Mouse (Mus musculus): ENCODE results near the gene Plxdc2. TPM values are rescaled to one million over a fixed set of nuclear protein-coding genes. Genes with fewer than 3 reads are reported as not detected.

The Plxdc2 gene
- polyA plus RNA-seq, 1 experiment from 2014 or later, result 28.4 TPM

DNA sequence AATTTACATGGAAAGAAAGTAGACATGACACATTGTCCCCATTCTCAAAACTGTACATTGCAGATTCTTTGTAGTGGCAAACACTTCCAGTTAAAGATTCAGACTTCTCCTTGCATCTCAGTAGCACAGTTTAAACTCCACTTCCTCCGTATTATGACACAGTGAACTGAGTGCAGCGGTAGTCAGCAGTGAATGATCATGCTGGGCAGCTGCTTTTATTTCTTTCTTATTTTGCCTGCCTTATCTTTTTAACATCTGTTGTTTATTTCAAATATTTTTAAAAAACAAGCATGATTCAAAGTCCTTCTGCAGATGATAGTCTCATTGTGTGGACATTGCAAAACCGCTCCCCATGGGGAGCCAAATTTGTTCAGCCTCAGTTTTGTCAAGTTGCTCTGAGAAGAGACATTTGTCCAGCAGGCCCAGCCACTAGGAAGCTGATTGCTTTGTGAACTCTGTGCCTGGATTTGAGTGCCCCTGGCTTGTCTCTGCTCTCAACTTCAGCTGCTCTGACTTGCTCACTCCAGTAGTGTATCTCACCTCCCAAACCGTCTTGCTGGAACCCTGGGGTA lies 9.8 kb downstream of the Plxdc2 start:
- Histone ChIP-seq H3K27me3 (no peaks in the 10 kb centered on the region), H3K9ac (no peak overlapping the region), H3K4me3 (no peak overlapping the region), H3K27ac (replicated peaks) (no peak overlapping the region), H3K9me3 (no peaks in the 10 kb centered on the region), H3K36me3 (no peaks in the 10 kb centered on the region), H3K4me2 (no peak overlapping the region), H3K4me1 (replicated peaks) (peaks cover 7% of the 10 kb centered on the region)
- 55% methylated on average over 4 of the region's 4 CpGs for WGBS
- ATAC-seq (ENCODE audit: low read depth), result no peak

DNA sequence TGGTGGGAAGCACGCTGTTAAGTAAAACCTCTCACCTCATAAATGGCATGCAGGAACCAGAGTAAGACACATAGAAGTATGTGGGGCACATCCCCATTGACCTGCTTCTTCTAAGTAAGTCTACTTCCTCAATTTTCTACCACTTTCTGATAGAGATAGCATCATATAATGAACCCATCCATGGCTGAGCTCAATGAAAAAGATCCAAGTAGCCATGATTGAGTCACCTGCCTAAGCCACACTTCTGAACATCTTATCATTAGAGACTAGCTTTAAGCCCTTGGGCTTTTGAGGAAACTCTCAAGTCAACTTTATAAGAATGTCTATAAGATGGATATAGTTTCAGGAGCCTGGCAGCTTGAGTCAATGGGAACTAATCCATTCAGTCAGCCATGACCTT lies 14.3 kb downstream of the Plxdc2 start:
- 94% methylated on average over 1 of the region's 1 CpGs for WGBS
- H3K27ac ChIP-seq (replicated peaks), result no peak overlapping the region
- H3K36me3 ChIP-seq, result no peaks in the 10 kb centered on the region
- H3K9ac ChIP-seq, result no peak overlapping the region
- H3K4me2 ChIP-seq, result no peak overlapping the region
- H3K4me1 ChIP-seq (replicated peaks), result peaks cover 7% of the 10 kb centered on the region
- no peak overlapping the region for H3K4me3 ChIP-seq
- no peaks in the 10 kb centered on the region for H3K27me3 ChIP-seq
- no peaks in the 10 kb centered on the region for H3K9me3 ChIP-seq
- ATAC-seq (ENCODE audit: low read depth), result no peak

DNA sequence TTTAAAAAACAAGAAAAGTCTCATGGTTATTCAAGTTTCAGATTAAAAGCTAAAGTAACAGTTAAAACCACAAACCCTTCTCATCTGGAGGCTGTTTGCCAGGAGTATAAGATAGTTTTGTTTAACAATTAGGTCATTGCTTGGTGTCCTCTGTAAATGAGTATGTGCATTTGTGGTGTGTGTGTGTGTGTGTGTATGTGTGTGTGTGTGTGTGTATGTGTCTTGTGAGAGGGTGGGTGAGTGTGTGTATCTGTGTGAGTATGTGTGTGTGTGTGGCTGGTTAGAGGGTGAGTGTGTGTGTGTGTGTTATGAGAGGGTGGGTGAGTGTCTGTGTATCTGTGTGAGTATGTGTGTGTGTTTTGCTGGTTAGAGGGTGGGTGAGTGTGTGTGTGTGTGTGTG lies 18.2 kb downstream of the Plxdc2 start:
- Histone ChIP-seq H3K4me2 (no peak overlapping the region), H3K27ac (replicated peaks) (no peak overlapping the region), H3K4me3 (no peak overlapping the region), H3K4me1 (replicated peaks) (no peaks in the 10 kb centered on the region), H3K27me3 (no peaks in the 10 kb centered on the region), H3K9me3 (no peaks in the 10 kb centered on the region), H3K9ac (no peak overlapping the region), H3K36me3 (no peaks in the 10 kb centered on the region)
- ATAC-seq (ENCODE audit: low read depth), result no peak

DNA sequence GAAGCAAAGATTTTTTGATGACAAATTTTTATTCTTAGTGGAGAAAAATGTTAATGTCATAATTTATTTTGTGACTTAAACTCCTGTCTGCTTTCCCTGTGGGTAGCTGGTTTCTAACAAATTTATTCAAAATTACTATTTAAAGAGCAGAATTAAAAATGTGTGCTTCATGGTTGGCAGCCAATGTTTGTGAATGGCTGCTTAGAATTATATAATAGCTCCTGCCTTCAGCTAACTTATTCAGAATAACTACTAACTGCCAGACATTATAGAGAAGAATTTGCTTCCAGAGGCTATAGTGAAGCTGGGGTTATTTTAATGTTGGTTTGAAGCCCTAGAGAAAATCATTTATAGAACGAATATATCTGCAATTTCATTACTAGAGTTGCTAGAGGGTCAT lies 30.1 kb downstream of the Plxdc2 start:
- Histone ChIP-seq H3K4me3 (no peak overlapping the region), H3K27me3 (no peaks in the 10 kb centered on the region), H3K27ac (replicated peaks) (no peak overlapping the region), H3K4me2 (no peak overlapping the region), H3K4me1 (replicated peaks) (no peaks in the 10 kb centered on the region), H3K9ac (no peak overlapping the region), H3K36me3 (no peaks in the 10 kb centered on the region), H3K9me3 (no peaks in the 10 kb centered on the region)
- 77% methylated on average over 1 of the region's 1 CpGs for WGBS
- no peak for ATAC-seq (ENCODE audit: low read depth)

DNA sequence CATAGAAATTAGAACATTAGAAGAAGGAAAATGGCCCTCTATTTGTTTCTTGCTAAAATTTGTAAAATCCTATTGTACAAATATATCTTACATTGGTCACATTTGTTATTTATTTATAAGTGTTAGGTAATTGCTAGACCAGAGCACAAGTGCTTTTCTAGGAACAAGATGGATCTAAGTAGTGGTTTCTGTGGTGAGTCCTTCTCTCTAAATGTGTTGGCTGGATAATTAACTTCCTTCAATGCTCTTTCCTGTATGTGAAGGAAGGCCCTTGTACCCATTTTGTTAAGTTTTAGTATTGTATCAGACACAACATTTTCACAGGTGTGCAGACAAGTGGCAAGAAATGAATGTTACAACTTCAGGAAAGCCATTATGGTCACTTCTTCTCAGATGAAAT lies 30.6 kb downstream of the Plxdc2 start:
- Histone ChIP-seq H3K27me3 (no peaks in the 10 kb centered on the region), H3K9me3 (no peaks in the 10 kb centered on the region), H3K27ac (replicated peaks) (no peak overlapping the region), H3K36me3 (no peaks in the 10 kb centered on the region), H3K9ac (no peak overlapping the region), H3K4me2 (no peak overlapping the region), H3K4me1 (replicated peaks) (no peaks in the 10 kb centered on the region), H3K4me3 (no peak overlapping the region)
- no peak for ATAC-seq (ENCODE audit: low read depth)

DNA sequence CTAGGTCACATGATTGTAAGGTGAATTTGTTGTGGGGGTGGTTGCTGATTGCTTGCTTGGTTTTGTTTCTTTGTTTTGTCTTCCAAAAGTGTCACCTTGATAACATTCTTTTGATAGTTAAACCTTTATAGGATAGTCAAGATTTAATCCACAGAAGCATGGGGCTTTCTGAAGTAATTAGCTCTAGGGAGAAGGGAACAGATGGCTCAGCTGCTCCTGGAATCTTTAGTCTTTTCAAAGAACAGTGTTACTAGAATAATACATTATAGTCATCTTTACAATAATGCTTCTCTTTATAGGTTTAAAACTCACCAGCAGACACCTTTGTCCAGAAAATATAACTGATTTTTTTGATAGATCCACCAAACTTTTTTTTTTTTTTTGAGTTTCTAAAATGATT lies 31.7 kb downstream of the Plxdc2 start:
- H3K36me3 ChIP-seq, result no peaks in the 10 kb centered on the region
- no peak overlapping the region for H3K9ac ChIP-seq
- no peak for ATAC-seq (ENCODE audit: low read depth)
- H3K9me3 ChIP-seq, result no peaks in the 10 kb centered on the region
- no peaks in the 10 kb centered on the region for H3K27me3 ChIP-seq
- no peak overlapping the region for H3K27ac ChIP-seq (replicated peaks)
- no peak overlapping the region for H3K4me2 ChIP-seq
- H3K4me3 ChIP-seq, result no peak overlapping the region
- no peaks in the 10 kb centered on the region for H3K4me1 ChIP-seq (replicated peaks)

DNA sequence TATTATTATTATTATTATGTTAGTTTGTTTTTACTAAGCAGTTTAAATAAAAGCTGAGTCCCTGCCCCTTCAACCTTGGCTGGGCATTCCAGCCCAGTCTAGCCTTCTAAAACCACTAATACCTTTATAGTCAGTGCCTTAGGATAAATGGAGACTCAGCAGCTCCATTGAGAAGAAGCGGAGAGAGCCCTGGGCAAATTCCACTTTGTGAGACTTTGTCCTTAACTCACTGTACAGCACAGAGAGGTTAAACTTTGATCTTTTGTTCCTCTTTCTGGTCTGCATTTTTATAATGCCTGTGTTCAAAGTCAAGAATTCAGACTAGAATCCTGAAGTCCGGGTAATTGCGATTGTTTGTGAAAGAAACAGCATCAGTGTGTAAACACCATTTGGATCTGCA lies 41.4 kb downstream of the Plxdc2 start:
- no peak overlapping the region for H3K9ac ChIP-seq
- H3K36me3 ChIP-seq, result no peaks in the 10 kb centered on the region
- H3K9me3 ChIP-seq, result no peaks in the 10 kb centered on the region
- H3K4me1 ChIP-seq (replicated peaks), result no peaks in the 10 kb centered on the region
- no peak overlapping the region for H3K4me2 ChIP-seq
- WGBS, result 84% methylated on average over 3 of the region's 3 CpGs
- ATAC-seq (ENCODE audit: low read depth), result no peak
- no peaks in the 10 kb centered on the region for H3K27me3 ChIP-seq
- no peak overlapping the region for H3K27ac ChIP-seq (replicated peaks)
- H3K4me3 ChIP-seq, result no peak overlapping the region

DNA sequence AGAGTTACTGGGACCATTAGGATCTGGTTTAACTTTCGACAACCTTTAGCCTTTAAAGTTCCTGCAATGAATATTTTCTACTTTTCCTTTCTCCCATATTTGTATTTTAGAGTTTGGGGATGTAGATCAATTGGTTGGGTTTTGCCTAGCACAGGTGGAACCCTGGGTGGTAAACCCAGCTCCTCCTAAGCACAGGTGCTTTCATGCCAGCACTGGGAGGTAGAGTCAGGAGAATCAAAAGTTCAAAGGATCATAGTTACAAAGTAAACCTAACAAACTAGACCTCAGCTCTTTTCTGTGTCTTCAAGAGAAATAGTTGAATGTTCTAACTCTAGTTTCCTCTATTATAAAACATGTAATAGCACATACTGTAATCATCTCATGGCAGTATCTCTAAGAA lies 41.9 kb downstream of the Plxdc2 start:
- Histone ChIP-seq H3K4me2 (no peak overlapping the region), H3K4me1 (replicated peaks) (no peaks in the 10 kb centered on the region), H3K9ac (no peak overlapping the region), H3K9me3 (no peaks in the 10 kb centered on the region), H3K27ac (replicated peaks) (no peak overlapping the region), H3K36me3 (no peaks in the 10 kb centered on the region), H3K4me3 (no peak overlapping the region), H3K27me3 (no peaks in the 10 kb centered on the region)
- 95% methylated on average over 1 of the region's 1 CpGs for WGBS
- no peak for ATAC-seq (ENCODE audit: low read depth)

DNA sequence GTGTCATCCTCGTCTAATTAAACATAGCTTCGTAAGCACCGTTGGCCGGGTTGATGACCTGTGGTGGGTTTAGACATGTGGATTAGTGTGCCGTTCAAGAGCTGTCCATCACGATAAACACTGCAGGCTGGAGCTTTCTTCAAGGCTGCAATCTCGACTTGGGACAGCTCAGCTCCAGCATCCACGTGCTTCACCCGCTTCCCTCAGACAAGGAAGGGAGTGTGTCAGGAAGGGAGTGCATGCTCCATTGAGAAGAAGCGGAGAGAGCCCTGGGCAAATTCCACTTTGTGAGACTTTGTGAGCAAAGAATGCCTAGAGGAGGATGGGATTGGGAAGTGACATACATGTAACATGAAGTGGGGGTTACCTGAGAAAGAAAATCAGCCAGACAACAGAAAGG lies 42.8 kb downstream of the Plxdc2 start:
- 81% methylated on average over 10 of the region's 10 CpGs for WGBS
- H3K27ac ChIP-seq (replicated peaks), result no peak overlapping the region

DNA sequence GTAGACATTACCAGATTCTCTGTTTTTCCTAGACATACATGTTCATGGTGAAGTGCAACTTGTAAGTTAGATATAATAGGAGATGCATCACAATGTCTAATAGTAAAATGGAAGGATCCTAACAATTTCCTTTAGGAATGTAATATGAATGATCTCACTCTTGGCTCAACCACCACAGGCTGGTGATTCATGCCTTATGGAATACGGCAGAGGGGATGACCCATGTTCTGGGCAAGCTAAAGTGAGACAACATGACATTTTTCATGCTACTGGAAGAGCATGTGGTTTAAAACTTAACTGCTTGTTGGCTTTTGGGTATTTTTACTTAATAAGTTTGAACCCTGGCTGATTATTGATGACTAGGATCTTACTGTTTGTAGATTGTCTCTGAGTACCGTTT lies 50.4 kb downstream of the Plxdc2 start:
- no peak overlapping the region for H3K4me3 ChIP-seq
- H3K36me3 ChIP-seq, result no peaks in the 10 kb centered on the region
- no peaks in the 10 kb centered on the region for H3K4me1 ChIP-seq (replicated peaks)
- H3K9me3 ChIP-seq, result no peaks in the 10 kb centered on the region
- no peak overlapping the region for H3K4me2 ChIP-seq
- no peak overlapping the region for H3K9ac ChIP-seq
- 88% methylated on average over 2 of the region's 2 CpGs for WGBS
- H3K27ac ChIP-seq (replicated peaks), result no peak overlapping the region
- no peak for ATAC-seq (ENCODE audit: low read depth)
- H3K27me3 ChIP-seq, result no peaks in the 10 kb centered on the region

More for the DNA sequence above, 42.8 kb downstream of the Plxdc2 start:
- H3K4me1 ChIP-seq (replicated peaks), result no peaks in the 10 kb centered on the region
- no peaks in the 10 kb centered on the region for H3K27me3 ChIP-seq
- no peak overlapping the region for H3K9ac ChIP-seq
- H3K4me2 ChIP-seq, result no peak overlapping the region
- no peaks in the 10 kb centered on the region for H3K36me3 ChIP-seq
- ATAC-seq (ENCODE audit: low read depth), result no peak
- H3K4me3 ChIP-seq, result no peak overlapping the region
- no peaks in the 10 kb centered on the region for H3K9me3 ChIP-seq

DNA sequence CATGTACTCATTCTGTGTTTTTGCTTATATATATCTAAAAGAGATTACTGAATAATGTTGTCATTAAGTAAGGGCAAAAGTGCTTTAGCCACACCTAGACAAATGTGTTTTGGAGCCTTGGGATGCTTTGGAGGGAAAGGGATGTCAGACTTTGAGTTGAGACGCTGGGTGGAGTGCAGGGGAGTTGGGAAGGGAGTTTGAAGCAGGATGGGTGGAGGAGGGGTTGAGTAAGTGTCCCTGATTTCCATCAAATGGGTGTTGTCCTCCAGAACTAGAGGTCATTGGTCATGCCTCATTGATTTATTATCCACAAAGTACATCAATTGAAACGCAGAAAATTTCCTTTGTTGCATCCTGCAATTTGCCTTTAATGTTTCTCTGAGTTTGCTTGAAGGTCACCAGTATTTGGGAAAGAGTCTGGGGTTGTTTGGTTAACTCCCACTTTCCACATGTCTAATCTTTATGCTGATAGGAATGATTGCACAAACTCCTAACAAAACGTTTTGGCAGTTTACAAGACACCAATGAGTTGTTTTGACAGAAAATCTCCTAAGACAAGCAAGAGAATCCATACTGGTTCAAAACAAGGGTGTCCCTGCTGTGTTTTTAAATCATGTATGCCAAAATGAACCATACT lies 58.4 kb downstream of the Plxdc2 start:
- 20% methylated on average over 3 of the region's 3 CpGs for WGBS
- Histone ChIP-seq H3K27me3 (no peaks in the 10 kb centered on the region), H3K9me3 (no peaks in the 10 kb centered on the region), H3K4me3 (no peak overlapping the region), H3K4me1 (replicated peaks) (no peaks in the 10 kb centered on the region), H3K27ac (replicated peaks) (no peak overlapping the region), H3K4me2 (no peak overlapping the region), H3K36me3 (no peaks in the 10 kb centered on the region), H3K9ac (no peak overlapping the region)
- no peak for ATAC-seq (ENCODE audit: low read depth)

DNA sequence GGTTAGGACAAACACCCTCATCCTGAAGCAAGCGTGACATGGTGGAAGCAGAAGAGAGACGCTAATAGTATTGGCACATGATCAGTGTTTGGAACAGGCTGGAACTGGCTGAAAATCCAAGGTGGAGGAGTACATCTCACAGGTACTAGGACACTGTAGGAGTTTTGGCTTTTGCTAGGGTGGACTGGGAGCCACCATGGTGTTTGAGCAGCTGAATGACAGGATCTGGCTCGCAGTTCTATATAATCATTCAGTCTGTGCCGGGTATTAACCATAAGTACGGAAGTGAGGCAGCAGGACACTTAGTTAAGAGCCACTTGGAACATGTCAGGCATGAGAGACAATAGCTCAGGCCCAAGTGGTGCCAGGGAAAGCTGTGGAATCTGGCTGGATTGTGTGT lies 82.9 kb downstream of the Plxdc2 start:
- Histone ChIP-seq H3K9me3 (no peaks in the 10 kb centered on the region), H3K36me3 (no peaks in the 10 kb centered on the region), H3K4me1 (replicated peaks) (no peaks in the 10 kb centered on the region), H3K4me3 (no peak overlapping the region), H3K27me3 (no peaks in the 10 kb centered on the region), H3K4me2 (no peak overlapping the region), H3K27ac (replicated peaks) (no peak overlapping the region), H3K9ac (no peak overlapping the region)
- ATAC-seq (ENCODE audit: low read depth), result no peak
- 88% methylated on average over 5 of the region's 5 CpGs for WGBS

DNA sequence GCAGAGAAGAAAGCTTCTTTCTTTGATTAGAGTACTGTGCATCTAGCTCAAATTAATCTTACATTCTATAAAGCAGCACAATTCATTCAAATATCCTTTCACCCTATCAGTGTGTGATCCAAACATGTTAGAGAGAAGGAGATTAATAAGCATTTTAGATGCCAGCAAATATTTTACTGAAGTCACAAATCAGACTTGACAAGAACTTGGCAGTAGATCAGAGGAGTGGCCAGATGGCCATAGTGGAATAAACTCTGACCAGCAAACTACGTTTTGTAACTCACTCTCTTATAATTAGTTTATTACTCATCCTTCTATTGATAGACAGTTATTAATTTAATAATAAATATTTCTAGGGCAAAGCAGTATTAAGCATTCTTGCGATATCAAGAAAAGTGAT lies 86.5 kb downstream of the Plxdc2 start:
- ATAC-seq (ENCODE audit: low read depth), result no peak
- 66% methylated on average over 2 of the region's 2 CpGs for WGBS
- no peaks in the 10 kb centered on the region for H3K36me3 ChIP-seq

More for the DNA sequence above, 86.5 kb downstream of the Plxdc2 start:
- Histone ChIP-seq H3K9me3 (no peaks in the 10 kb centered on the region), H3K27me3 (no peaks in the 10 kb centered on the region), H3K4me3 (no peak overlapping the region), H3K4me2 (no peak overlapping the region), H3K27ac (replicated peaks) (no peak overlapping the region), H3K4me1 (replicated peaks) (no peaks in the 10 kb centered on the region; the same call in 1 of the 2 replicates), H3K9ac (no peak overlapping the region)
